Mouse (Mus musculus) urinary bladder, adult 2 months (tissue): Measurements from ENCODE around the gene Efcab3. TPM values are rescaled to one million over a fixed set of nuclear protein-coding genes. Genes with fewer than 3 reads are reported as not detected.

Experiments used
- DNase-seq: peaks from one replicate; pipeline ENCODE4 v3.0.0; 2022; ENCODE audit warnings: low spot score
- polyA plus RNA-seq: library from polyadenylated mRNA; depleted of rRNA; stranded (reverse); fragments of >200 nt; gene quantifications from 2 replicates; pipeline ENCODE4 v1.2.3, GENCODE M21; 2012; rRNA removed

Gene Efcab3
- polyA plus RNA-seq, 1 experiment, result not detected

DNA sequence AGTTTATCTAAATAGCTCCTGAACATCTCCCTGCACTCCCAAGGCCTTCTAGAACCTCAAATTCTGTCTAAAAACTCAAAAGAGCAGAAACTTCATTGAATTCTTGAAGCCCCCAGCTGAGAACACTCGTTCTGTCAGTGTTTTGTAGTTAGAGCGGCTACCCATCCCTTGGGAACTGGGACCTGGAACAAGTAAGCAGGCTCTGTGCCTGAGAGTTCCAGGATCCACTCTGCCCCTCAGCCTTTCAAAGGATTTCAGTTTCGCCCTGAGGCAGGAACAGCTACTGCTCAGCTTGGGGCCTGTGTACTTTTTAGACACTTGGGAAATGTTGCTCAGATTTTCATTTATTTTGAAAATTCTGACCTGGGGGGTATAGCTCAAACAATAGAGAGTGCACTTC lies 83.2 kb downstream of the Efcab3 start, which contains the start of gene Gm10842:
Gm10842 (plus strand) TSS at position 301 of the 400 bp plus-strand sequence.
- no peak for DNase-seq

DNA sequence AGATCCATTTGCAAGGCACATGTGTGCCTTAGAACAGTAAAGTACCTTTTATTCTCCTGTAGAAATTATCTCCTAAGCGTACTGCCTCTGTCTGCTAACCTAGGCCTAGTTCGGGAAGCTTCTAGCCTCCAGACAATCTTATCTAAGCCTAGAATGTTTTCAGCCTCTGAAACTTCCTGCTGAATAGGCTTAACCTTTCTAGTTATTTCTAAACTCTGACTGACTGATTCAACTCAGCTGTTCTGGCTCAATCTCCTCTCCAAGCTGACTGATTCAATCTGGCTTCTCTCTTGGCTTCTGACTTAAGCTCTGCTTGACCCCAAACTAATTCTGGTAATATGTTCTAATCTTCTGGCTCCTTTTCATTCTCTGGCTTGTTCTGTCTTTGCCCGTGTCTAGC lies 86.0 kb downstream of the Efcab3 start:
- no peak for DNase-seq

DNA sequence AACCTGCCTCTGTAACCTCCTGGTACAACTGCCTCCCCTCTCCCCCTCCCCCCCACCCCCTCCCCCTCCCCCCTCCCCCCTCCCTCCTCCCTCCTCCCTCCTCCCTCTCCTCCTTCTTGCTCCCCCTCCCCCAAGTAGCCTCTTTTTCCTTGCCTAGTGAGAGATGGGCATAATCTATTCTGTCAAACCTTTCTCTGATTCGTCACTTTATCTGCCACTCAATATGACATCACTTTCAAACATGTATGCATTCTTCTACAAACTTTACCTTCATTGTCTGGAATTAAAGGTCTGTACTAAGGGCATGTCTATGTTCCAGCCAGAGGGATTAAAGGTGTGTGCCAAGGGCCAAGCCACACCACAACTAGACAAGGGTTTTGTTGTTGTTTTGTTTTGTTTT lies 86.4 kb downstream of the Efcab3 start:
- no peak for DNase-seq

DNA sequence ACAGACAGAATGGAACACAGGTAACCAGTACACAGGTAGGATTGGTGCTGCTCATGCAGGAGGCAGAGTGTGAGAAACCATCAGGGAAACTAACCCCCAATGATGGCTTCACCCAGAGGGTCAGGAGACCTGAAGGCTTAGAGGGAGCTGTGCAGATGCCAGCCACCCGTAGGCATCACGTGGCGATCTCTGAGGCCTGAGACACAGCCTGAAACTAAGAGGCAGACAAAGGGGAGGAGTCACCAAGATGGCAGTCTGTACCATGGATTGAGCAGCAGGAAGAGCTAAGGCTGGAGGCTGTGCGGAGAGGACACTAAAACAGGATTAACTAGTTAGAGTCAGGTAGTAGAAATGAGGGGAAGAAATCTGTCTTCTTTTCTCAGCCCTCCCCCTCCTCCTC lies 87.3 kb downstream of the Efcab3 start:
- DNase-seq, result no peak

DNA sequence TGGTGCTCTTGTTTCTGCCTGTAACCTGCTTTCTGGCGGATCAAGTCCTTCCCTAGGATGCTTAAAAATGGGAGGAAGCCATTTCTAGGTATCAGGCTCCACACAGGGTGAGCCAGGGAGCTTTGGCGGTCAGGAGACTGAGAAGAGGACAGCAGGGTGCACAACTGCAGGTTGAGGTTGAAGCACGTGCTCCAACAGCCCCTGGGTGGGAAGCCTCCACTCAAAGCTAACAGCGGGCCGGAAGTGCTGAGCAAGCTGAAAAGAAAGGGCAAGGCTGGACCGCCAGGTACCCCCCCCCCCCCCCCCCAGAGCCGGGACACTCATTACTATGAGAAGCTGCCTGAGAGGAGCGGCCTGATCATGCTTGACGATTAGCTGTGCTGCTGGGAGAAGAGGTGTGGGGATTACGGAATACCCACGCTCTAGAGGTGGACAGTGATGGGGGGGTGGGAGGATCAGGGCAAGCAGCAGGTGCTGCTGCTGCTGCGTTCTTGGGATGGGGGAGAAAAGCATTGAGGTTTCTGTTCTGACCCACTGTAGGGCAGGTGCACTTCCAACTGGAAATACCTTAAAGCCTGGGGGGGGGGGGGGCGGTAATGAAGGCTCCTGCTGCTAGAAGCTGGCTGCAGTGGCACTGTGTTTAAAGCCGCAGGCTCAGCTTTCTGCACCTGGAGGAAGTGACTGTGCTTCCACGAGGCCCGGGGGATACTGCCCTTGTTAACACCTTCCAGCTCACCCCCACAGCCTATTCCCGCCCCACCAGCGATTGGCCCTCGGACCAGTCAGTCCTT lies 88.0 kb downstream of the Efcab3 start:
- no peak for DNase-seq

DNA sequence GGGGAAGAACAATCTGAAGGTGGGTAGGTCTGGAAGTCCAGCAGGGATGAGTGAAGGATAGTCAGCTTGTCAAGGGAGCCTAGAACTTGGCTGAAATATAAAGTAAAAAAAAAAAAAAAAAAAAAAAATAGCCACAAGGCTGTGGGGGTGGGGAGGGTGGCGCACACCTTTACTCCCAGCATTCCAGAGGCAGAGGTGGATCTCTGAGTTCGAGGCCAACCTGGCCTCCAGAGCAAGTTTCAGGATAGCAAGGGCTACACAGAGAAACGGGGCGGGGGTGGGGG lies 88.6 kb downstream of the Efcab3 start:
- DNase-seq, result no peak

DNA sequence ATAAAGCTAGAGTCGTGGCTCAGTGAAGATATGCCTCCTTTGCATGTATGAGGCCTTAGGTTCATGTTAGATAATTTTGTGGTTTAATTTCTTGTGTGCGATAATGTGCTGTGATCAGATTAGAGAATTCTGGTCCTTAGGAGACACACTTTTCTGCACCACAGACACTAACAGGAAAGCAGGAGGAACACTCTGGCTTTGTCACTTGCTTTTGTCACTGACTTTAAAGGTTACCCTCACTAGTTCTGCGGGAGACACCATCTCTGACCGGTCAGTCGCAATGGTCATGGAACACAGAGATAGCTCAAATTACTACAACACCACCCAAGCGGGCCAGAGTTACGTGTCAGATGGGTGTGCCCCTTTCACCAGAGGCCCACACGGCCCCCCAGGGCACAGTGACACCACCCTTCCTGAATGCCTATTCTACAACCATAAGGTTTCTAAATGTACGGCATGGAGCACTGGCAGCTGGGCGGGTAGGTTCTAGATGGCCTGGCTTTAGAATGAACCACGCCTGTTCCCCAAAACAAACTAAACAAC lies 89.0 kb downstream of the Efcab3 start:
- no peak for DNase-seq

DNA sequence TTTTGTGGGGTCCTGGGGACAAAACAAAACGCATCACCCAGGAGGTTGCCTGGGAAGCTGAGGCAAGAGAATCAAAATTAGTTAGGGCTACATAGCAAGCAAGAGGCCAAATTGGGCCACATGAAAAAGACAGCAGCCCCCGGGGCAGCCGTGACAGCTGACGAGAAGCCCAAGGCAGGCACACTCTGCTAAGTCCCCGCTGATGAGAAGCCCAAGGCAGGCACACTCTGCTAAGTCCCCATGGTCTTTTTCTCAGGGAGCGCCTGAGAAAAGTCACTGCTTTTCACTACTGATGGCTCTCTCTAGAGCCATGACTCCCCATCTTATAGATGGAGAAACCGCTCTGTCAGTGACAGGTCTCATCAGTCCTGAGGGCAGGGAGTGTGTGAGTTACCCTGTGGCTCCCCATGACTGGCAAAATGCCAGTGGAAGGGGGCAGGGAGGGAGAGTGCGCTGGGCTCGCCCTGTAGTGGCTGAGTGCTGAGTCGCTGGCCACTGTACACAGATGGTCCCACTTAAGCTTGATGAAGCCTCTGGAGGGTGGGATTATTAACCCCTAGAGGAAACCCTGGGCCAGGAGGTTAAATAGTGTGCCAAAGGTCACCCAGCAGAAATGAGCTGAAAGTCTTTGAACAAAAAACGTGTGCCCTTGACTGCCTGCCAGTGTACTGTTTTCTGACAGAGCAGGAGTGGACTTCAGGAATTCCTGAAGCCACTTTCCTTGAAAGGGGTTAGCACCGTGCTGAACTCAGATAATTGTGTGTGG lies 89.9 kb downstream of the Efcab3 start:
- DNase-seq, result no peak

DNA sequence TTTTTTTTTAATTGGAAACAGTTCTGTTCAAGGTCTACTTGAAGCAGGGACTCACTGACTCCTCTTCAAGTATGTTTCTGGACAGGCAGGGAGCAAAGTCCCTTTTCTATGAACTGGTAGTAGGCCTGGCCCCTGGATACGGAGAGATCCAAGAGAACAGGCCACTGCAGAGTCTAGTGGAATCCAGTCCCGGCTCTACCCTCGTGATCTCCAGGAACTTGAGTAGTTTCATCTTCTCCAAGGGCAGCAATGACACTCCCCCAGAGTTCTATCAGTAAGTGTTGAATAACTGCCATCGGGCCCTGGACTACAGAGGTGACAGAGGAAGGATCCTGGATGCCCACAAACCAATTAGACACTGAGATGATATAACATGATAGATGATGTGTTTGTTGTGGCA lies 92.5 kb downstream of the Efcab3 start:
- DNase-seq, result no peak

DNA sequence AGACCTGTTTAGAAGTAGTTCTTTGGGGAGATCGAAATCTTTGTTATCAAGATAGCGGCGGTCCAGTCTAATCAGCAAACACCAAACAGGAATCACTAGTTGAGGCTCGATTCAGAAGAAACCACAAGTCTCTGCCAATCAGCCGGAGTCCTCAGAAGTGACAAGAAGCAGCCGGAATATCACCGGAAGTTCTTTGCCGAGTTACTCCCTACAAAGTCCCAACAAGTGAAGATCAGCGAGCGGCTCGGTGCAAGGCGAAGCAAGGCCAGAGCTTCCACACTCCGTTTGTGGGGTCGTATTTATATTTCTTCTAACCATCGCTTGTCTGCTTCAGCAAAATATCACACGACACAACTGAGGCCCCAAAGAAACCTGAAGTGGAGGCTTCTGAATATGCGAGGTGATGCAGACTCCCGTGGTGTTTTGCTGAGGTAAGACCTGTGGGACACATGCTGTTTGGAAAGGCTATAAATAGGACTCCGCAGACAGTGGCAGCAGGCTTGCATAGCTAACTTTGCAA lies 93.4 kb downstream of the Efcab3 start:
- DNase-seq, result no peak

DNA sequence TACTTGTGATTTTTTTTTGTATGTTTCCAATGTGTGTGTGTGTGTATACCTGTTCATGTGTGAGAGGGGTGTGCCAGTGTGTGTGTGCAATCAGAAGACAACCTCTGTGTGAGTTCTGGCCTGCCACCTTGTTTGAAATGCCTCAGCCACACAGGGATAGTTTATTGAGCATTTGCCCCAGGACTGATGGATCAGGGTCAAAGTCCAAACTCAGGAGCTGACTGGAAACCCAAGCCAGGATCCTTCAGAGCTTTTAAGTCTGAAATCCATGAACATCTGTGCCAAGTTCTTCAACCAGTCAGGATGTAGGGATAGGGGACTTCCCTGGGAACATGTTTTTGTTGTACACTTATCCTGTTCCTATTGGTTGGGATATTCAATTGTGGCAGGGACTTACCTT lies 94.7 kb downstream of the Efcab3 start:
- DNase-seq, result no peak

DNA sequence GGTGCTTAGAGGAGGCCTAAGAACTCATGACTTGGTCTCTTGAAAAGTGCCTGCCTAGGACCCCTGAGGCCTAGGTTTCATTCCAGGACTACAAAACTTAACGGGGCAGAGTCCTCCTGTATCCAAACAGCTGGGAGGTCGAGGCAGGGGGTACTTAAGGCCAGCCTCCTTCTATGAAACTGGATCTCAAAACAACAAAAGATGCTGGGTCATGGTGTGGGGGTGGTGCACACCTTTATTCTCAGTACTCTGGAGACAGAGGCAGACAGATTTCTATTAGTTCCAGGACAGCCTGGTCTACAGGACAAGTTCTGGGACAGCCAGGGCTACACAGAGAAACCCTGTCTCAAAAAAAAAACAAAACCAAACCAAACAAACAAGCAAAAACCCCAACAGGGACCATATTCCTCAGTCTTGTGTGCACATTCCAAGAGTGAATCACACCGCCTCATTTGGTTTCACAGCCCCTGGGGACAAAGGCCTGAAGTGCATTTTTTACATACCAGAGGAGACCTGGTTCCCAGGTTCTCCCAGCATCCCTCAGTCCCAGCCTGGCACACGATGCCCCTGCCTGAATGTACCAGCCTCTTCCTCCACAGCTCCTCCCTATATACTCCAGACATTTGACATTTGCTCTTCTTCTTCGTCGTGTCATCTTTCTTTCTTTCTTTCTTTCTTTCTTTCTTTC lies 96.4 kb downstream of the Efcab3 start:
- no peak for DNase-seq

DNA sequence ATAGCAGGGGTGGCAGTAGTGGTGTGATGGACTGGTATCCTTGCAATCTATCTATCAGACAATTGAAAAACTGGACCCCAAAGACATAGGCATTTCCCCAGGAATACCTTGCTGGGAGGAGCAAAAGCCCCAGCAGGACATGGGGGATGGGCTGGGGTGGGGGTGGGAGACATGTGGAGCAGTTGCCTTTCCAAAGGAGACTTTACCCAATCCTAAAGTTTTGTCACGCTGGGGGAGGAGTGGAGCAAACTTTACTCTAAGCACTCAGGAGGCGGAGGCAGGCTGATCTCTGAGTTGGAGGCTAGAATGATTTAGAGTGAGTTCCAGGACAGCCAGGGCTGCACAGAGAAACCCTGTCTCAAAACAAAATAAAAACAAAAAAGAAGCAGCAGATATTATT lies 98.0 kb downstream of the Efcab3 start:
- DNase-seq, result no peak

DNA sequence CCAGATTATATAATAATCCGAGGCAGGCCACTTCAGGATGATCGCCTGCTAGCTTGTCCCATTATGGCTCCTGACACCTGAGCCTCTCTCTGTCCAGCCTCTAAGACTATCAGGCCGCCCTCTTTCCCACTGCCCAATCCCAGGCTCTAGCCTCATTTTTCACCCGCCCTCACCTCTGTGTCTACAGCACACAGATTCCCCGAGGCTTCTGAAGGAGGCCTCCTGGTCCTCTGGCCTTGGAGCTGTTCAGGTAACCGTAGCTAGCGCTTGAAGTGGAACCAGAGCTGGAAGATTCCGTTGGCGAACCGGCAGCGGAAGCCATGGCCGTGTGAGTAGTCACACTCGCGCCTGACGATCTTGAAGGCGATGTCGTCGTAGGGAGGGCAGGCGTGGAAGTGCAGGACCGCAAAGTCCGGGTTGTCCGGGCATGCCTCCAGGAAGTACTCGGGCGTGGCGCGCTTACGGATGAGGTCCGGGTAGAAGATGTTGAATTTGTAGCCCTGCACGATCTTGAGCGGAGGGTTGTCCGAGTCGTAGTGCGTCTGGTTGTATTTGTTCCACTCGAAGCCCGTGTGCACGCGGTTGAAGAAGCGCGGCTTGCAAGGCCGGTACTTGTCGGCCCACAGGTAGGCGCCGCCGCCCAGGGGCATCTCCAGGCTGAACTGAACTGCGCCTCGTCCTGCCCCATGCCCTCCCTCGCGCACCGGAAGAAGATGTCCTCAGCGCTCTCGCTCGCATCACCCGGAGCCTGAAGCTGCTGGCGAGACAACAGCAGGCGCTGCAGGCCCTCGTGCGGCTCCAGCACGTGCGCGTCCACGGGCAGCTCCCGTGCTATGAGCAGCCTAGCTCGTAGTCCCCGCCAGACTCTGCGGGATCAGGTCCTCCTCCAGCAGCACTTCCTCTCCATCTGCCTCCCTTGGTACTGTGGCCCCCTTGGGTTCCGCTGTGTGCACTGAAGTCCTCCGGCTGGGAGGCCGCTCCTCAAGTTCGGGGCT lies 101.4 kb downstream of the Efcab3 start:
- no peak for DNase-seq

DNA sequence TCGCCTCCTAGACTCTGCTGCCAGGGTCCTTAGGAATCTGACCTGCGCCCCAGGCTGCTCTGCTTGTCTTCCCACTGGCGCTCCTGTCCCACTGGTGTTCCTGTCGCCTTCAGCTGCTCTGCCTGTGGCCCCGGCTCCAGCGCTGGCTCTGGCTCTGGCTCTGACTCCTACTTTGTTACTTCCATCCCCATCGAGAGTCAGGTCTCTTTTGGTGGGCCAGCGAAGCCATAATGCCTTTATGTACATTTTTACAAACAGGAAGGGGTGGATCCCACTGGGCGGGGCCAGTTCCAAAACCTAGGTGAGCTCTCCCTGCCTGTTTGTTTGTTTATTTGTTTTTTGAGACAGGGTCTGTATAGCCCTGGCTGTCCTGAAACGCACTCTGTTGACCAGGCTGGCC lies 103.4 kb downstream of the Efcab3 start:
- no peak for DNase-seq

Other genes starting within 250 kb of the Efcab3 start
- 22.1 and 30.5 TPM in 2 replicates for gene Mettl2, start 62.8 kb downstream of the Efcab3 start, polyA plus RNA-seq
- gene Gm10842, start 83.3 kb downstream of the Efcab3 start, polyA plus RNA-seq, result not detected in 2 replicates
- gene Tlk2, start 115.2 kb downstream of the Efcab3 start, polyA plus RNA-seq, result 37.9 and 39.6 TPM in 2 replicates
- 24.4 and 32.4 TPM in 2 replicates for gene Mrc2, start 229.1 kb downstream of the Efcab3 start, polyA plus RNA-seq